1 mouse cellular context compared by ENCODE assay signal in genomic region chr17:32965253-32965622, GRCm38 (mm10).
TF ChIP-seq lines count a peak whose summit lies in the region.

No protein-coding gene starts in this region.

TF ChIP-seq in CH12.LX, 34 proteins besides CTCF, POLR2A, EP300 and RAD21 (continued from another document):
- no peak for TF ChIP-seq JUND (conservative IDR thresholded peaks at IDR 0.05; ENCODE audit: low read depth, low read length)
- TF ChIP-seq ETS1 (conservative IDR thresholded peaks at IDR 0.05; ENCODE audit: low read depth, low read length) = no peak
- no peak for TF ChIP-seq PAX5 (IDR thresholded peaks at IDR 0.05; ENCODE audit: low read length)
- TF ChIP-seq USF1 (IDR thresholded peaks at IDR 0.05; ENCODE audit: low read depth, low read length) = no peak
- no peak for TF ChIP-seq BHLHE40 (IDR thresholded peaks at IDR 0.05; ENCODE audit: low read depth, low read length)
- no peak for TF ChIP-seq CHD1 (IDR thresholded peaks at IDR 0.05; ENCODE audit: low read depth, low read length)
- no peak for TF ChIP-seq MAX (IDR thresholded peaks at IDR 0.05; ENCODE audit: low read length)
- TF ChIP-seq E2F4 (IDR thresholded peaks at IDR 0.05; ENCODE audit: insufficient replicate concordance, low read depth, low read length) = no peak
